Mouse (Mus musculus): ENCODE measurements at regions not wholly inside any gene's neighbourhood (a gene's known extent, or its start where the extent isn't known, plus 50 kb on each side); places are given as distances from the start of the nearest gene placed in this dataset.
"Not testable (repeated sequence)": the region's sequence is repeated elsewhere in the genome, so short reads cannot be mapped to it uniquely, and the experiment has no call there.

- H3K36me3 ChIP-seq, result no peaks in the 10 kb centered on the region
- H3K4me3 ChIP-seq, result no peak overlapping the region
- H3K9me3 ChIP-seq, result no peaks in the 10 kb centered on the region
- H3K4me1 ChIP-seq, result no peaks in the 10 kb centered on the region
- no peak overlapping the region for H3K27ac ChIP-seq
- WGBS, result 62% methylated on average over 1 of the region's 1 CpGs
- no peak overlapping the region for H3K9ac ChIP-seq
- ATAC-seq (ENCODE audit: low FRiP score, low read depth), result peak; percentile 50; the same call in 1 of the 2 replicates
- no peaks in the 10 kb centered on the region for H3K27me3 ChIP-seq (replicated peaks)
- no peak overlapping the region for H3K4me2 ChIP-seq (replicated peaks)
Observed at GRCm38 (mm10) chr13:6897666-6898065, 249.1 kb upstream of the Pfkp start.

GRCm38 (mm10) chr13:6891458-6892076 is 243.0 kb upstream of the Pfkp start:
- H3K36me3 ChIP-seq, result no peaks in the 10 kb centered on the region
- ATAC-seq (ENCODE audit: low FRiP score, low read depth), result no peak
- H3K9ac ChIP-seq, result no peak overlapping the region
- no peak overlapping the region for H3K4me2 ChIP-seq (replicated peaks)
- H3K4me3 ChIP-seq, result no peak overlapping the region
- no peaks in the 10 kb centered on the region for H3K4me1 ChIP-seq
- H3K9me3 ChIP-seq, result no peaks in the 10 kb centered on the region
- no peak overlapping the region for H3K27ac ChIP-seq
- 23% methylated on average over 5 of the region's 5 CpGs for WGBS
- H3K27me3 ChIP-seq (replicated peaks), result no peaks in the 10 kb centered on the region

GRCm38 (mm10) chr13:6889446-6889845 is 240.9 kb upstream of the Pfkp start:
- H3K4me1 ChIP-seq; H3K9me3 ChIP-seq; H3K27me3 ChIP-seq (replicated peaks); H3K36me3 ChIP-seq; H3K4me2 ChIP-seq (replicated peaks); H3K27ac ChIP-seq; ATAC-seq (ENCODE audit: low FRiP score, low read depth); H3K9ac ChIP-seq; H3K4me3 ChIP-seq: not testable (repeated sequence)
- WGBS, result 87% methylated on average over 9 of the region's 9 CpGs

- Histone ChIP-seq H3K27me3 (replicated peaks) (no peaks in the 10 kb centered on the region), H3K4me2 (replicated peaks) (no peak overlapping the region), H3K4me1 (no peaks in the 10 kb centered on the region), H3K27ac (no peak overlapping the region), H3K9ac (no peak overlapping the region), H3K4me3 (no peak overlapping the region), H3K9me3 (no peaks in the 10 kb centered on the region), H3K36me3 (no peaks in the 10 kb centered on the region)
- ATAC-seq (ENCODE audit: low FRiP score, low read depth), result no peak
- WGBS, result 84% methylated on average over 1 of the region's 1 CpGs
Observed at GRCm38 (mm10) chr13:6888381-6888780, 239.8 kb upstream of the Pfkp start.

- Histone ChIP-seq H3K27me3 (replicated peaks) (no peaks in the 10 kb centered on the region), H3K4me3 (no peak overlapping the region), H3K9me3 (no peaks in the 10 kb centered on the region), H3K27ac (no peak overlapping the region), H3K9ac (no peak overlapping the region), H3K4me2 (replicated peaks) (no peak overlapping the region), H3K4me1 (no peaks in the 10 kb centered on the region), H3K36me3 (no peaks in the 10 kb centered on the region)
- ATAC-seq (ENCODE audit: low FRiP score, low read depth), result no peak
- WGBS, result 97% methylated on average over 5 of the region's 5 CpGs
Observed at GRCm38 (mm10) chr13:6877018-6877901, 228.7 kb upstream of the Pfkp start.

GRCm38 (mm10) chr13:6862186-6862585 is 213.6 kb upstream of the Pfkp start:
- WGBS, result 78% methylated on average over 1 of the region's 1 CpGs
- Histone ChIP-seq H3K27me3 (replicated peaks) (no peaks in the 10 kb centered on the region), H3K4me3 (no peak overlapping the region), H3K4me2 (replicated peaks) (no peak overlapping the region), H3K4me1 (no peaks in the 10 kb centered on the region), H3K9ac (no peak overlapping the region), H3K36me3 (no peaks in the 10 kb centered on the region), H3K9me3 (no peaks in the 10 kb centered on the region), H3K27ac (no peak overlapping the region)
- no peak for ATAC-seq (ENCODE audit: low FRiP score, low read depth)

- no peak for ATAC-seq (ENCODE audit: low FRiP score, low read depth)
- WGBS, result 89% methylated on average over 3 of the region's 3 CpGs
- Histone ChIP-seq H3K27me3 (replicated peaks) (no peaks in the 10 kb centered on the region), H3K4me1 (no peaks in the 10 kb centered on the region), H3K4me2 (replicated peaks) (no peak overlapping the region), H3K4me3 (no peak overlapping the region), H3K36me3 (no peaks in the 10 kb centered on the region), H3K9me3 (no peaks in the 10 kb centered on the region), H3K9ac (no peak overlapping the region), H3K27ac (no peak overlapping the region)
Observed at GRCm38 (mm10) chr13:6859551-6859950, 211.0 kb upstream of the Pfkp start.

GRCm38 (mm10) chr13:6855199-6856148 is 206.9 kb upstream of the Pfkp start:
- H3K36me3 ChIP-seq, result no peaks in the 10 kb centered on the region
- H3K27me3 ChIP-seq (replicated peaks), result no peaks in the 10 kb centered on the region
- no peak overlapping the region for H3K4me3 ChIP-seq
- ATAC-seq (ENCODE audit: low FRiP score, low read depth), result no peak
- no peaks in the 10 kb centered on the region for H3K4me1 ChIP-seq
- no peaks in the 10 kb centered on the region for H3K9me3 ChIP-seq
- no peak overlapping the region for H3K4me2 ChIP-seq (replicated peaks)
- 73% methylated on average over 10 of the region's 10 CpGs for WGBS
- no peak overlapping the region for H3K9ac ChIP-seq
- H3K27ac ChIP-seq, result no peak overlapping the region

GRCm38 (mm10) chr13:6837446-6837845 is 188.9 kb upstream of the Pfkp start:
- WGBS, result 91% methylated on average over 5 of the region's 5 CpGs
- H3K4me3 ChIP-seq, result no peak overlapping the region
- H3K27ac ChIP-seq, result no peak overlapping the region
- H3K9ac ChIP-seq, result no peak overlapping the region
- no peaks in the 10 kb centered on the region for H3K9me3 ChIP-seq
- no peak overlapping the region for H3K4me2 ChIP-seq (replicated peaks)
- ATAC-seq (ENCODE audit: low FRiP score, low read depth), result peak; percentile 37; the same call in 1 of the 2 replicates
- no peaks in the 10 kb centered on the region for H3K36me3 ChIP-seq
- no peaks in the 10 kb centered on the region for H3K27me3 ChIP-seq (replicated peaks)
- H3K4me1 ChIP-seq, result no peaks in the 10 kb centered on the region

GRCm38 (mm10) chr13:6837075-6837422 is 188.5 kb upstream of the Pfkp start:
- no peak overlapping the region for H3K9ac ChIP-seq
- no peaks in the 10 kb centered on the region for H3K4me1 ChIP-seq
- 82% methylated on average over 1 of the region's 1 CpGs for WGBS
- H3K9me3 ChIP-seq, result no peaks in the 10 kb centered on the region
- no peak overlapping the region for H3K27ac ChIP-seq
- no peak overlapping the region for H3K4me2 ChIP-seq (replicated peaks)
- H3K36me3 ChIP-seq, result no peaks in the 10 kb centered on the region
- H3K27me3 ChIP-seq (replicated peaks), result no peaks in the 10 kb centered on the region
- ATAC-seq (ENCODE audit: low FRiP score, low read depth), result 0 out of 2 replicates have a peak, but pooled peaks have one; percentile 56
- no peak overlapping the region for H3K4me3 ChIP-seq

GRCm38 (mm10) chr13:6836351-6837074 is 187.9 kb upstream of the Pfkp start:
- Histone ChIP-seq H3K27me3 (replicated peaks) (no peaks in the 10 kb centered on the region), H3K4me3 (no peak overlapping the region), H3K9ac (no peak overlapping the region), H3K4me2 (replicated peaks) (no peak overlapping the region), H3K36me3 (no peaks in the 10 kb centered on the region), H3K9me3 (no peaks in the 10 kb centered on the region), H3K4me1 (no peaks in the 10 kb centered on the region), H3K27ac (no peak overlapping the region)
- 31% methylated on average over 6 of the region's 6 CpGs for WGBS
- ATAC-seq (ENCODE audit: low FRiP score, low read depth), result peak; percentile 93
